Mouse (Mus musculus) thymus, adult 2 months (tissue): ENCODE measurements around the gene Tln2.

Experiments
- CTCF ChIP-seq: fragments of 200-500 bp; IDR thresholded peaks from 2 replicates; pipeline ENCODE4 v1.5.1; 2012; ENCODE audit warnings: mild to moderate bottlenecking, control low read depth, low read length, moderate library complexity, borderline replicate concordance; ENCODE audit not compliant: control insufficient read depth, poor library complexity, insufficient read depth; ENCODE audit errors: extremely low read depth
- POLR2A ChIP-seq: fragments of 200-500 bp; IDR thresholded peaks from 2 replicates; pipeline ENCODE4 v1.6.1; 2012; ENCODE audit warnings: mild to moderate bottlenecking, low read length, control low read depth, moderate library complexity; ENCODE audit not compliant: control insufficient read depth, poor library complexity, insufficient read depth; ENCODE audit errors: extremely low read depth

DNA sequence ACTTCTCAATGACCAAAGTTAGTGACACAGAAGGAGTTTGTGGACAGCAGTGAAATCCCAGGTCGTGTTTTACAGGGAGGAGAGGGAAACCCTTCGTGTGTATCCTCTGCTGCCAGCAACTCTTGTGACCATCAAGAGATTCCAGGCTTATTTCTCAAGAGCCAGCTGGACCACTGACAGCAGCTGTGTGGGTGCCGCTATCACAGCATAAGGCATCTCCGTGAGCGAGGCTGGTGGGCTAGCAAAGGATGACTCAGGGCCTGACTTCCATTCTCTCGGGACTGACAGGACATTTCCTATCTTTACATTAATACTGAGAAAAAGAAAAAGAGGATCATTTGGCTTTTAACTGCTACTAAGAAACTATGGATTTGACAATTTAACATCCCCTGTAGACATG is 283.1 kb downstream of the Tln2 start:
- TF ChIP-seq CTCF (no peak), POLR2A (no peak)
